Mouse (Mus musculus) C3H10T1/2 (cell line): ENCODE results near the gene Gm20873. TPM values are rescaled to one million over a fixed set of nuclear protein-coding genes. Genes with fewer than 3 reads are reported as not detected.

ENCODE experiments used
- polyA plus RNA-seq, 2 experiments: library from polyadenylated mRNA; unstranded; fragments of >200 nt; fragmentation: generic; extraction: Trizol; gene quantifications; one replicate each; pipeline ENCODE4 v1.2.1; 2012; ENCODE audit warnings: missing spikeins in 2 of 2

Gene Gm20873
- not detected for polyA plus RNA-seq

DNA sequence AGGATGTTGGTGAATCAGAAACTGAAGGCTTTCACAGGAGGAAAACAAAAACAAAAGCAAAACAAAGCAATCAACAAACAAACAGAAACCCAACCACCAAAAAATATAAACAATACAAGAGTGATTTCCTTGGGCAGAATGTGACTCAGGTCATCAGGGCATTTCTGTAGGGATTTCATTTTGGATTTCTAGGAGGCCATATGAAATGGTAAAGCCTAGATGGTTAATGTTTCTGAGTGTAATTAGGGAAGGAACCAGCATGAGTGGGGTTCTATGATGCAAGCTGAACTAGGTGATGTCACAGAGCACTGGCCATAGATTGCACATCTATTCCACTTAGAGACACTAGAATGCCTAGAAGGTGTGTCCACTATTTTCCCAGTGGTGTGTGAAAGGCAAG is at the start of gene Gm20873:
TSS of gene Gm20873 (plus strand) at position 301 of the 400 bp plus-strand sequence.

DNA sequence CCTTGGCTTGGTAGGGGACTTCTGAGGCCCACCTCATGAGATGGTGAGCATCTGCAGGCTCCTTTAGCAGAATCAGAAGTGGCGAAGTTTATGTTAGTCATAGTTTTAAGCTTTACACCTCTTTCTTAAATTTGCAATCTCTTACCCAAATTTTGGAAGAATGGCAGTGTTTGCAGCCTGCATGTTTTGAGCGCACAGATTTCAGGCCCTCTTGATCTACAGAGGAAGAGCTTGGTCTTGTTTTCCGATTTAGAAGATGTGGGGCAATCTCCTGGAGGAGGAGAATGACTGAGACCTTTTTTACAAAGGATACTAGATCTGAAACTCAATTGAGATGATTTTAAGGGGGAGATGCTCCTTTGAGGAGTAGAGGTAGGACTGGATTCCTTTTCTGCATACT is 29.0 kb upstream of the Gm20873 start, which contains the start of gene Gm21746:
TSS of gene Gm21746 (minus strand) at position 101 of the 400 bp plus-strand sequence.

Other genes starting within 250 kb of the Gm20873 start
- gene Gm21746, start 29.1 kb upstream of the Gm20873 start, polyA plus RNA-seq, result not detected